Mouse (Mus musculus) neural tube, embryonic 11.5 days (tissue): ENCODE results near the gene Celsr1. TPM values are rescaled to one million over a fixed set of nuclear protein-coding genes. Genes with fewer than 3 reads are reported as not detected.

Source experiments
- ATAC-seq: fragments of 200-750 bp; cut with Nextera tagmentation; 2 replicates; pipeline ENCODE4 v1.8.0; 2017; ENCODE audit warnings: moderate number of reproducible peaks, mild to moderate bottlenecking, moderate TSS enrichment, moderate library complexity; ENCODE audit not compliant: insufficient read depth, low FRiP score, low TSS enrichment
- DNase-seq: peaks from one replicate; pipeline ENCODE4 v3.0.0-alpha.2; 2015; ENCODE audit warnings: low spot score
- H3K27ac ChIP-seq: fragments of 300-500 bp; sonication (generic); 2 replicates; pipeline ENCODE4 v1.5.1; 2014; ENCODE audit warnings: low read depth, mild to moderate bottlenecking, low read length
- H3K27me3 ChIP-seq: fragments of 300-500 bp; sonication (generic); 2 replicates; pipeline ENCODE4 v1.6.1; 2014; ENCODE audit warnings: mild to moderate bottlenecking, low read length, mixed read lengths; ENCODE audit not compliant: control insufficient read depth, insufficient read depth
- H3K36me3 ChIP-seq: fragments of 300-500 bp; sonication (generic); 2 replicates; pipeline ENCODE4 v1.6.1; 2014; ENCODE audit warnings: mild to moderate bottlenecking, low read length, moderate library complexity, mixed read lengths; ENCODE audit not compliant: control insufficient read depth, insufficient read depth
- H3K4me1 ChIP-seq: fragments of 300-500 bp; sonication (generic); 2 replicates; pipeline ENCODE4 v1.6.1; 2014; ENCODE audit warnings: low read length, mixed read lengths; ENCODE audit not compliant: control insufficient read depth, insufficient read depth
- H3K4me2 ChIP-seq: fragments of 300-500 bp; sonication (generic); 2 replicates; pipeline ENCODE4 v1.6.1; 2014; ENCODE audit warnings: low read depth, mild to moderate bottlenecking, moderate library complexity
- H3K4me3 ChIP-seq: fragments of 300-500 bp; sonication (generic); 2 replicates; pipeline ENCODE4 v1.5.1; 2014; ENCODE audit warnings: low read depth, low read length
- H3K9ac ChIP-seq: fragments of 300-500 bp; sonication (generic); 2 replicates; pipeline ENCODE4 v1.6.1; 2014; ENCODE audit warnings: mild to moderate bottlenecking, low read length
- H3K9me3 ChIP-seq: fragments of 300-500 bp; sonication (generic); 2 replicates; pipeline ENCODE4 v1.6.1; 2016; ENCODE audit warnings: low read length; ENCODE audit not compliant: control insufficient read depth
- WGBS: fragments of 180-500 bp; shearing (Covaris S2); extraction: QIAGEN DNeasy Blood & Tissue Kit; methylation state at CpG from one replicate; pipeline ENCODE4 v1.1.7; 2014; 5-methylcytosine and 5-hydroxymethylcytosine counted together
- polyA plus RNA-seq: library from polyadenylated mRNA; unstranded; fragments of >200 nt; fragmentation: Nextera tagmentation; extraction: Ambion mirVana; gene quantifications from 2 replicates; pipeline ENCODE4 v1.2.1, GENCODE M21; 2014

The Celsr1 gene
- polyA plus RNA-seq, 1 experiment from 2014 or later = 5.4 TPM

DNA sequence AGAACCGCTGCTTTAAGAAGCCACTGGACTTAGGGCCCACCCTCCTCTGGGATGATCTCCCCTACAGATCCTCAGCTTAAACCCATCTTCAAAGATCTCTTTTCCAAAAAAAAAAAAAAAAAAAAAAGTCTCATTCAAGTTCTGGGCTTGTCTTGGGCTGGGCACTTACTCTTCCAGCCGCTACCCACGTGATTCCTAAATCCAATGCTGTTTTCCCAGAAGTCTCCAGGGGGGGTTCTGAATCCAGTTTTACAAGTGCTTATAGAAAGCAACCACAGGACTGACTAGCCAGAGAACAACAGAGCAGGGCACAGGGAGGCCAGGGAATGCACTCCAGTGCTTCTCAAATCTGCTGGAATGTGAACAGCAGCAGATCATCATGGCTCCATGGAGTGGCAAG is 29.5 kb downstream of the Celsr1 start:
- Histone ChIP-seq H3K4me3 (no peak overlapping the region), H3K27me3 (no peaks in the 10 kb centered on the region), H3K27ac (no peak overlapping the region), H3K9me3 (no peaks in the 10 kb centered on the region), H3K4me2 (no peak overlapping the region), H3K9ac (no peak overlapping the region), H3K36me3 (no peaks in the 10 kb centered on the region), H3K4me1 (peaks cover 20% of the 10 kb centered on the region)
- 86% methylated on average over 3 of the region's 3 CpGs for WGBS
- DNase-seq (no peak), ATAC-seq (no peak)

DNA sequence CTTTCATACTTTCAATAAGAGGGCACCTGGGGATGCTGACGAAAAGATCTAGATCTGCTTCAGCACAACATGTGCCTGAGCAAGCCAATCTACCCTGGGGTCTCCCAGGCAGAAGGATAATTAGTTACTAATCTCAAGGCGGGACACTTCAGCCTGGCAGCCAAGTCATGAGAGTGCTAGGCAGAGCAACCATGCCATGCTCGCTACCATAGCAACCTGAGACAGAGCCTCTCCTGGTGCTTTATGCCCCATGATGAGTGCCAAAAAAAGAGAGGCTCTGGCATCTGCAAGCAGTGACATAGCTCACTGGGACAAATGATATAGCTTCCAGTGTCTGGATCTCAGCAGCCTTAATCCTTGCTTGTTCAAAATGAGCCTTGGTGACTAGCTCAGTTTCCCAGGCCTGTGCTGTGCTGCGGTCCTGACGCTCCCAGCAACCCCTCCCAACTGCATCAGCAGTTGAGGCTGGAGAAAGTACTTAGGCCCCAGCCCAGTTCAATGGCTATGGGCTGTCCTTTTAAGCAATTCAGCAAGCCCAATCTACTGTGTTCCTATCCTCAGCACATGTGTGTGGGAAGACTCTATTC is 32.8 kb downstream of the Celsr1 start:
- Histone ChIP-seq H3K36me3 (no peaks in the 10 kb centered on the region), H3K4me1 (peaks cover 9% of the 10 kb centered on the region), H3K27ac (peak overlapping the region; percentile 60; the same call in 1 of the 2 replicates), H3K27me3 (no peaks in the 10 kb centered on the region), H3K9ac (no peak overlapping the region), H3K9me3 (no peaks in the 10 kb centered on the region), H3K4me3 (no peak overlapping the region), H3K4me2 (no peak overlapping the region)
- 45% methylated on average over 5 of the region's 5 CpGs for WGBS
- DNase-seq (no peak), ATAC-seq (peak; percentile 62; the same call in 1 of the 2 replicates)

DNA sequence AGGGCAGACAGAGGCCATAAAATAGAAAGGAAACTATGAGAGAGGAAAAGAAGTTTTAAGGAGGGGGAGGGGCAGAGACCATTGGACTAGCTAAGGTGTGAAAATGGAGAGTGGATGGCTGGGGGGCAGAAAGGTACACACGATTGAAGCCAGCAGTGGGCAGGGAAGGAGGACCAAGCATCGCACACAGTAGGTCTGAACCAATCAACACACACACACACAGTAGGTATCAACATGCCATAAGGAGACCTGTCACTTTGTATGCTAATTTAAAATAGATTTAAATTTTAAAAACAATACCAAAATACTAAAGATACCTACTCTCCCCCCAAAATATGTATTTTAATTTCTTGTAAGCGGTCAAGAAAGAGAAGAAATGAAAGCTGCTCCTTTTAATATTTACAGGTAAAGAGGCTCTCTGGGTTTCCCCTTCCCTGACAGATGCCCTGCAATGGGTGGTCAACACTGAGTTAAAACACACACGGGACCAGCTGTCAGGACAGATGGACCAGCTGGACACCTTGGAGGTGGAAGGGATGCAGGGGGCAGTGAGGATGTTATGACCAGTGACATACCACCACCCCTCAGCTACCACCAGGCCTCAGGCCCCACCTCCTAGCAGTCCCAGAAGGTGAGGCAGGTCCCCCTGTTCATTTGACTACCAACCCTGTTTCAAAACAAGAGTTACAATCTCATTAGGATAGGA is 34.9 kb downstream of the Celsr1 start:
- ATAC-seq (no peak), DNase-seq (no peak)
- Histone ChIP-seq H3K4me2 (no peak overlapping the region), H3K36me3 (no peaks in the 10 kb centered on the region), H3K4me3 (no peak overlapping the region), H3K27ac (no peak overlapping the region), H3K27me3 (no peaks in the 10 kb centered on the region), H3K4me1 (peaks cover 15% of the 10 kb centered on the region), H3K9me3 (no peaks in the 10 kb centered on the region), H3K9ac (no peak overlapping the region)
- WGBS = 69% methylated on average over 4 of the region's 4 CpGs

DNA sequence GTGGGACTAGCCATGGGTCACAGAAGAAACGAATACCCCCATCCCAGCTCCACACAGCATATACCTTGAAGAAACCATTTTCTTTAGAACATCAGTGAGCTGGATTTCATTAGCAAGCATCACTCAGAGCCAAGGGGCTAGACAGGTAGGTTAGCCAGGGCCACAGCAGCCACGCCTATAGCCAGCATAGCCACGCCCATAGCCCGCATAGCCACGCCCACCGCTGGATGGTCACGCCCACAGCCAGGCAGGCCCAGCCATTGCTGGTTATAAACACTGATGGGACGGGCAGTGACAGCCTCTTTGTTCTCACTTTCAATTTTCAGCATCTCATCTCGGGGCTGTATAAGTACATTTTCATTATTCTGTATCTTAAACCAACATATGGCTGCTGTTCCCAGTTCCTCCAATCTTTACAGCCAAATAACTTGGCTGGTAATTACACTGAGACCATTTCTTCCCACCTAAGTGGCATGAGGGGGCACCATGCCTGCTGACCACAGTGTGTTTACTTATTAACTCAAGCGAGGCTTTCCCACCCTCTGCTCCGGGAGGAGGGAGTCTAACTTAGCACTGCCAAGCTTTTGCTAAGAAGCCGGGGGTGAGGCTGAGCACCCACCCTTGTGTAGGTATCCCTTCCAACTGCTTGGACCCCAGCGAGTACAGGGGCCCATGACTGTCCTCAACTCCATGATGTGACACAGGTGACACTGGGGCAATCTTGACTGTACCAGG is 37.4 kb downstream of the Celsr1 start:
- H3K27ac ChIP-seq = no peak overlapping the region
- H3K27me3 ChIP-seq = no peaks in the 10 kb centered on the region
- ATAC-seq = no peak
- H3K9ac ChIP-seq = no peak overlapping the region
- no peak overlapping the region for H3K4me2 ChIP-seq
- no peak overlapping the region for H3K4me3 ChIP-seq
- DNase-seq = no peak
- WGBS = 28% methylated on average over 13 of the region's 13 CpGs
- H3K36me3 ChIP-seq = no peaks in the 10 kb centered on the region
- H3K9me3 ChIP-seq = no peaks in the 10 kb centered on the region
- peaks cover 28% of the 10 kb centered on the region for H3K4me1 ChIP-seq

DNA sequence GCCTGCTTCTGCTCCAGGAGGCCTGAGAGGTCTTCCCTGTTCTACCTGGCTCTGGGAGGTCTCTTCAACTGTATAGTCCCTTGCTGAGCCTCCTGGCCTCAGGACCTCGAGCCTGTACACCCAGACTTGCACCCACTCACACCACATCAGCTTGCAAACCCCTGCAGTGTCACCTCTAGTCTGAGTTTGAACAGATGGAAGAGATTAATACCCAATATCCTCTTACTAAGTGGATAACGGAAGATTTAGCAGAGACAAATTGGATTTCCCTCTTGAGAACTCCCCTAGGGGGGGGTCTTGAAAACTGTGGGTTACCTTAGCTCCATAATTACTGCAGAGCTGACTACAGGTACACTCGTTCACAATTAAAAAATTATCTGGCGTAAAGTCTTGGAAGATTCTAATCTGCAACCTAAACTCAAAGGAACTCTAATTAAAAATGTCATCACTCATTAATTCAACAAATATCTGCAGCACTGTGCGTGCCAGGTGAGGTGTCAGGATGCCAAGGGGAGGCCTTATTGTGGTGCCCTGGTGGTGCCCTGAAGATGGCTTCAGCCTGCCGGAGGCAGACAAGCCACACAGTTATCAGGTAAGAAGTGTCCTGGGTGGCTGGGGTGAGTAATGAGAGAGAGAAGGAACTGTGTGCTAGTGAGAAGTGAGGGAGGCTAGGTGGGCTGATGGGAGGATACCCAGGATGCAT is 38.5 kb downstream of the Celsr1 start:
- Histone ChIP-seq H3K27me3 (no peaks in the 10 kb centered on the region), H3K36me3 (no peaks in the 10 kb centered on the region), H3K4me1 (peaks cover 28% of the 10 kb centered on the region), H3K4me2 (no peak overlapping the region), H3K27ac (no peak overlapping the region), H3K4me3 (no peak overlapping the region), H3K9me3 (no peaks in the 10 kb centered on the region), H3K9ac (no peak overlapping the region)
- ATAC-seq = no peak
- no peak for DNase-seq
- 72% methylated on average over 6 of the region's 6 CpGs for WGBS

DNA sequence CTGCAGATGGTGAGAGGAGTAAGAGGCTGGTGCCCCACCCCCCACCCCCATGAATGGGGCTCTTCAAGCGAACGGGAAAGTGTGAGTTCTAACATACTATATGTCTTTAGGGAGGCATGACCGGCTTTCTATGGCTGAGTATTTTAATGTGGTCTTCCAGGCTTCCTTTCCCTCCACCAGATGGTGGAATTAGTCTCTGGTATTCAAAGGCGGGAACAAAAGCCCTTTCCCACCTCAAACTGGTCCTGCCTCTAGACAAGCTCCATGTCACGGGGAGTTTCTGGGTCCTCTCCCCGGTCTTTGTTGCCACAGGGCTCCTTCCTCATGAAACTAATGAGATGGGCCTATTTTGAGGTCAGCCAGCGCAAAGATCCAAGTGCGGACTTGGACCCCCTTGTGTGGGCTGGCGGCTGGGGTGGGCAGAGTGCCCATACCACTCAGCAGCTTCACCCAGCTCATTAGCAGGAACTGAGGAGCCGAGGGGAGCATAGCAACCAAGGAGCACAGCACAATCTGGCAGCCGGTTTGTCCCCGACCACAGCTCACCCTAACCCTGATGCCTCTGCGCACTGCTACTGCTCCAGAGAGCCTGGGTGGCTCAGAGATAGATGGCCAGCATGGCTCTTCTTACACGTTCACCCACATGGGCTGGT is 39.5 kb downstream of the Celsr1 start:
- Histone ChIP-seq H3K27ac (peak overlapping the region; percentile 83), H3K9ac (peak overlapping the region; percentile 26; the same call in 1 of the 2 replicates), H3K27me3 (no peaks in the 10 kb centered on the region), H3K4me2 (no peak overlapping the region), H3K9me3 (no peaks in the 10 kb centered on the region), H3K4me3 (no peak overlapping the region), H3K4me1 (peaks cover 28% of the 10 kb centered on the region), H3K36me3 (no peaks in the 10 kb centered on the region)
- 29% methylated on average over 14 of the region's 14 CpGs for WGBS
- ATAC-seq = peak; percentile 73
- peak; percentile 53 for DNase-seq

DNA sequence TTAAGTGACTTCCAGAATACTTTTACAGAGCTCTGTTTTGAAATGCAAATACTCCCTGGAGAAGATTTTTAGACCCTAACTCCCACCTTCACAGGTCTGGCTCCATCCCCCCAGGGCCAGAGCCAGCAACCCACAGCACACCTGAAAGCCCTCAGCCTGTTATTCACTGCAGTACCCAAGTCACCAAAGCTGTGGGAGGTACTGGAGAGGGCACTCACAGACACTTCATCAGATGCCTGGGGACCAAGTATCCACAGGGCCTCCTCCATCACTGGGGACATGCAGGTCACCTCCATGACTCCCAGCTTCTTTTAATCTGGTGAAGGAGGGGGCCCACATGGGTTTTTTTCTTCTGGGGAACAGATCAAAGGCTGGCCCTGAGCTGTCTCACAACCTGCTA is 40.2 kb downstream of the Celsr1 start:
- no peaks in the 10 kb centered on the region for H3K9me3 ChIP-seq
- DNase-seq = no peak
- ATAC-seq = no peak
- H3K4me2 ChIP-seq = no peak overlapping the region
- no peaks in the 10 kb centered on the region for H3K27me3 ChIP-seq
- H3K27ac ChIP-seq = peak overlapping the region; percentile 53; the same call in 1 of the 2 replicates
- H3K36me3 ChIP-seq = no peaks in the 10 kb centered on the region
- H3K4me3 ChIP-seq = no peak overlapping the region
- H3K9ac ChIP-seq = no peak overlapping the region
- peaks cover 28% of the 10 kb centered on the region for H3K4me1 ChIP-seq

DNA sequence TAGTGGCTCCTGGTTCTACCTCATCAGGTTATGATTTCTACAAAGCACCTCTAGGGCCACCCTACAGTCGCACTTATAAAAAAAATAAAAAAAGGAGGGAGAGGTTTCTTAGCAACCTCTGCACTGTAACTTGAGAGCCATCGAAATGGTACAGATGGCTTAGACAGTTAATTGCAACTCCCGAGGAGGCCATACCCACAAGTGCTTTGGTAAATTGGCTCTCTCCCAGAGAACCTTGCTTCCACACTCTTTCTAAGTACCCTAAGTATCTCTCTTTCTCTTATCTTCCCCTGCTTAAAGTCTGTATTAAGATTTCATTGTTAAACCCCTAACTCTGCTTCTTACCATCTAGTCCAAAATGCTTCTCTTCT is 41.5 kb downstream of the Celsr1 start:
- Histone ChIP-seq H3K9me3 (no peaks in the 10 kb centered on the region), H3K4me3 (no peak overlapping the region), H3K27ac (no peak overlapping the region), H3K4me2 (no peak overlapping the region), H3K27me3 (no peaks in the 10 kb centered on the region), H3K4me1 (peaks cover 25% of the 10 kb centered on the region), H3K36me3 (no peaks in the 10 kb centered on the region), H3K9ac (no peak overlapping the region)
- DNase-seq (no peak), ATAC-seq (no peak)
- 20% methylated on average over 3 of the region's 3 CpGs for WGBS
